Mouse (Mus musculus): Measurements from ENCODE around the gene Gm5767.
A peak's percentile ranks its signal among the peaks of the same experiment; 100 is the strongest.

GRCm38 (mm10) chr16:8686121-8686870, 5.7 kb downstream of the Gm5767 start:
- no peak for TF ChIP-seq POLR2A (IDR thresholded peaks at IDR 0.05; ENCODE audit: borderline replicate concordance, insufficient read depth, low read length)
- TF ChIP-seq CTCF (IDR thresholded peaks at IDR 0.05; ENCODE audit: borderline replicate concordance, insufficient read depth, low read depth, low read length) = peak; percentile 91

Measured in cerebellum, adult 2 months (tissue).